Mouse (Mus musculus): ENCODE measurements around the gene Hmg20b.
A peak's percentile ranks its signal among the peaks of the same experiment; 100 is the strongest.

Hmg20b gene

GRCm38 (mm10) chr10:81323791-81324530 is 26.3 kb downstream of the Hmg20b start:
- DNase-seq: no peak

GRCm38 (mm10) chr10:81323141-81323775 is 27.0 kb downstream of the Hmg20b start:
- DNase-seq: no peak

GRCm38 (mm10) chr10:81322444-81322843 is 27.8 kb downstream of the Hmg20b start:
- no peak for DNase-seq

- no peak for DNase-seq
Measured at GRCm38 (mm10) chr10:81321436-81321835, 28.8 kb downstream of the Hmg20b start.

GRCm38 (mm10) chr10:81320550-81321347 is 29.5 kb downstream of the Hmg20b start, which contains the start of gene Cactin:
TSS of gene Cactin (plus strand) at chr10:81321103.
- DNase-seq: peak; percentile 100

GRCm38 (mm10) chr10:81319741-81320549 is 30.3 kb downstream of the Hmg20b start:
- peak; percentile 99 for DNase-seq

GRCm38 (mm10) chr10:81319330-81319699 is 31.0 kb downstream of the Hmg20b start:
- no peak for DNase-seq

GRCm38 (mm10) chr10:81318589-81319329 is 31.5 kb downstream of the Hmg20b start:
- DNase-seq: no peak

- peak; percentile 79 for DNase-seq
Measured at GRCm38 (mm10) chr10:81317273-81317672, 33.0 kb downstream of the Hmg20b start.

GRCm38 (mm10) chr10:81316338-81317060 is 33.8 kb downstream of the Hmg20b start:
- DNase-seq: no peak

- DNase-seq: no peak
Measured at GRCm38 (mm10) chr10:81315587-81315986, 34.7 kb downstream of the Hmg20b start.

GRCm38 (mm10) chr10:81314201-81314600 is 36.1 kb downstream of the Hmg20b start:
- no peak for DNase-seq

GRCm38 (mm10) chr10:81313581-81313980 is 36.7 kb downstream of the Hmg20b start:
- no peak for DNase-seq

GRCm38 (mm10) chr10:81309571-81309970 is 40.7 kb downstream of the Hmg20b start:
- DNase-seq: no peak

- DNase-seq: no peak
Measured at GRCm38 (mm10) chr10:81306837-81307682, 43.2 kb downstream of the Hmg20b start.

- no peak for DNase-seq
Measured at GRCm38 (mm10) chr10:81306173-81306668, 44.1 kb downstream of the Hmg20b start.

GRCm38 (mm10) chr10:81305663-81306062 is 44.6 kb downstream of the Hmg20b start:
- DNase-seq: no peak

GRCm38 (mm10) chr10:81304597-81305238 is 45.6 kb downstream of the Hmg20b start:
- peak; percentile 68 for DNase-seq

- DNase-seq: no peak
Measured at GRCm38 (mm10) chr10:81303761-81304160, 46.5 kb downstream of the Hmg20b start.

Data from liver (tissue).